Mouse (Mus musculus): ENCODE measurements around the gene Susd2. TPM values are rescaled to one million over a fixed set of nuclear protein-coding genes. Genes with fewer than 3 reads are reported as not detected.
A peak's percentile ranks its signal among the peaks of the same experiment; 100 is the strongest.

Susd2 gene
- total RNA-seq, 1 experiment from 2014 or later, result not detected

DNA sequence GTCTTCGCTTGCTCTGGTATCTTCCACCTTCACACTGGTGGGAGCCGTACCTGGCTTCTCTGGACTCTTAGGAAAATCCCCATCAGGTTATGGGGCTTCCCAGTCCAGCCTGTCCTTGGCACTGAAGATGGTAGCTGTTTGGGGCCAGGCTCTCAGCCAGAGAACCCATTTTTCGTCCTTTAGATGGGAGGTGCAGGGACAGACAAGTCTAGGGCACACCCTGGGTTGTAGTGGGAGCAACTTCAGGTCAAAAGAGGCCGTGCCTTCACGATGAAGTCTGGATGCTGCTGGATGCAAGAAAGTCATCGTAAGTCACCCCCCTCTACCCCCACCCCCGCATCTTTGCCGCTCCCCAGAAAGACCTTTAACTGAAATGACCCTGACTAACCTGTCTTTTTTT lies 9.2 kb downstream of the Susd2 start:
- ATAC-seq (replicated peaks; ENCODE audit: insufficient number of reproducible peaks, low FRiP score, low TSS enrichment, poor library complexity, severe bottlenecking), result no peak

GRCm38 (mm10) chr10:75633576-75634139 lies 10.2 kb downstream of the Susd2 start:
- ATAC-seq (replicated peaks; ENCODE audit: insufficient number of reproducible peaks, low FRiP score, low TSS enrichment, poor library complexity, severe bottlenecking), result no peak

DNA sequence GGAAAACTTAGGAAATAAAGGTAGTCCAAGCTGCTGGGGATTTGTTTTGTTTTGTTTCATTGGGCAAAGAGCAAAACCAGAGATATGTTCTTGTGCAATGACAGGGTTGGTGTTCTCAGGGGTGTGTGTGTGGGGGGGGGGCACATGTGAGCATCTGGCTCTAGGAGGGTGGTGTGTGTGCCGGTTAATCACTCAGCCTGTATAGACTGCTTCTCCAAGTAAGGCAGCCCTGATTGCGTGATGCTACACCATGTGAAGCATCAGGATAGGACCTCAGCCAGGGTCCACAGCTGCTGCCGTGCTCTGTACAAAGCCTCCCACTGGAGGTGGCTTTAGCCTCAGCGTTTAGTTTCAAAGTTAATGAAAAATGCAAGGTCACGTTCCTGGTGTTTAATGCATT lies 10.8 kb downstream of the Susd2 start:
- no peak for ATAC-seq (replicated peaks; ENCODE audit: insufficient number of reproducible peaks, low FRiP score, low TSS enrichment, poor library complexity, severe bottlenecking)

GRCm38 (mm10) chr10:75632633-75633032 lies 11.2 kb downstream of the Susd2 start:
- ATAC-seq (replicated peaks; ENCODE audit: insufficient number of reproducible peaks, low FRiP score, low TSS enrichment, poor library complexity, severe bottlenecking), result no peak

GRCm38 (mm10) chr10:75627490-75627889 lies 16.3 kb downstream of the Susd2 start:
- ATAC-seq (replicated peaks; ENCODE audit: insufficient number of reproducible peaks, low FRiP score, low TSS enrichment, poor library complexity, severe bottlenecking), result no peak

GRCm38 (mm10) chr10:75626991-75627390 lies 16.8 kb downstream of the Susd2 start:
- ATAC-seq (replicated peaks; ENCODE audit: insufficient number of reproducible peaks, low FRiP score, low TSS enrichment, poor library complexity, severe bottlenecking), result no peak

GRCm38 (mm10) chr10:75625920-75626319 lies 17.9 kb downstream of the Susd2 start:
- no peak for ATAC-seq (replicated peaks; ENCODE audit: insufficient number of reproducible peaks, low FRiP score, low TSS enrichment, poor library complexity, severe bottlenecking)

- no peak for ATAC-seq (replicated peaks; ENCODE audit: insufficient number of reproducible peaks, low FRiP score, low TSS enrichment, poor library complexity, severe bottlenecking)
These were observed 23.0 kb downstream of the Susd2 start for GRCm38 (mm10) chr10:75620818-75621217.

- no peak for ATAC-seq (replicated peaks; ENCODE audit: insufficient number of reproducible peaks, low FRiP score, low TSS enrichment, poor library complexity, severe bottlenecking)
These were observed 27.8 kb downstream of the Susd2 start for GRCm38 (mm10) chr10:75616044-75616443.

DNA sequence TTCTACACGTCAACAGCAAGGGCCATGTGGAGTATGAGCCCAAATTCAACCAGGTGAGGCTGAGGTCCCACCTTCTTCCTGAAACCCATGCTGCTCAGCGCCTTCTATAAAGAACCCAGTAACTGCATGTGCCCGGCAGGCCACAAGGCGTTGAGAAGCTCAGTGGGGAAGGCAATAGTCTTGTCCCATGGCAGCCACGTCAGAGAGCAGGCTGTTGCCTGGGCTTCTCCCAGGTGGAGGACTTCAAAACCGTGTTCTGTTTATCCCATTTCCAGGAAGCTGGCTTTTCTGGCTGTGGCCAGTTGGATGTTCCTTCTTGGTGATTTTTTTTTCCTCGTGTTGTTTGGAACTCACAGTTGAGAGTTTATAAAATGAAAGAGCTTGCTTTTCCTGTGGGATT lies 33.3 kb downstream of the Susd2 start:
- ATAC-seq (replicated peaks; ENCODE audit: insufficient number of reproducible peaks, low FRiP score, low TSS enrichment, poor library complexity, severe bottlenecking), result no peak

- ATAC-seq (replicated peaks; ENCODE audit: insufficient number of reproducible peaks, low FRiP score, low TSS enrichment, poor library complexity, severe bottlenecking), result no peak
These were observed 34.8 kb downstream of the Susd2 start for GRCm38 (mm10) chr10:75608975-75609374.

- ATAC-seq (replicated peaks; ENCODE audit: insufficient number of reproducible peaks, low FRiP score, low TSS enrichment, poor library complexity, severe bottlenecking), result no peak
These were observed 36.6 kb downstream of the Susd2 start for GRCm38 (mm10) chr10:75607253-75607652.

DNA sequence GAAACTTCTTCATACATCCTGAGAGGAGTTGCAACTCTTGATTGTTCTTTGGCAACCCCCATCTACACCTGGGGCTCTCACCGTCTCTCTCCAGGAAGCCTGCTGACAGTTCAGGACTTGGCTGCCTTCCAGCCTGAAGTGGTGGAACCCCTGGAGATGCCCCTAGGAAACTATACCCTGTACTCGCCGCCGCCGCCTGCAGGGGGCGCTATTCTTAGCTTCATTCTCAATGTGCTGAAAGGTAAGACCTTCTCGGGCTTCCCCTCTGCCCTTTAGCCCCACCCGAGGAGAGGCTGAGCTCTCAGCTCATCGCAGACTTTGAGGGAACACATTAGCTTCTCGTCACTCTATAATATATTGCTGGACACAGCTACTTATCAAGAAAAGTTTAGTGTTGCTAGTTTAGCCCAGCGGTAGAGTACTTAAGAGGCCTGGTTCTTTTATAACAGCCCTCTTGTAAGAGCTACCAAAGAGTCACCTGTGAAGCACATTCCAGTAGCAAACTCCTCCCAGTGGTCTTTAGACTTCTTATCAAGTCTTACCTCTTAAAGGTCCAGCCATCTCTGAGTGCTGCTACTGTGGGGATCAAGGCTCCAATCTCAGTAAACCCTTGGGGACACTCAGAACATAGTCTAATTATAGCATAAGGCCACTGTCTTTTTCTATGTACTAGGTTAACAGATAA lies 38.5 kb downstream of the Susd2 start:
- no peak for ATAC-seq (replicated peaks; ENCODE audit: insufficient number of reproducible peaks, low FRiP score, low TSS enrichment, poor library complexity, severe bottlenecking)

DNA sequence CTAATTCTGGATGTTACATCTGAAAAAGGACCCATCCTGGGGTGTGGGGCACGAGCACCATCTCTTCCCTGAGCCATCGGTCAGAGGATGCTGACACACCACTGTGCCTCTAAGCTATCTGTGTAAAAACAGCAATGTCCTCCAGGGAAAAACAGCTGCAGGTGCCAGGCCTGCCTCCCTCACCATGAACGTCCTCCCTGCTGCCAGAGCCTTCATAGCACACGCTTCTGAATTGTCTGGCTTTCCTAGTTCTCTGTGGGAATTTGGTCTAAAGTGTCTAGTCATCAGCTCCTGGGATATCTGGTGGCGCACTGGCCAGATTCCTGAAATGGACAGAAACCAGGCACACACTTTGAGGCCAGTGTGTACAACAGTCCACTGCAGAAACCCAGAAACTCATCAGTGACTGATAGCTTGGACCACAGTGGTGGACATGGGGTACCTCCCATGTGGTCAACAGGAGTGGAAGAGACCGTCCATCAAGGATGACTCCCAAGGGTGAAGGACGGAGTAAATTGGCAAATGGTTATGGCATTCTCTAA lies 43.5 kb downstream of the Susd2 start:
- ATAC-seq (replicated peaks; ENCODE audit: insufficient number of reproducible peaks, low FRiP score, low TSS enrichment, poor library complexity, severe bottlenecking), result no peak

DNA sequence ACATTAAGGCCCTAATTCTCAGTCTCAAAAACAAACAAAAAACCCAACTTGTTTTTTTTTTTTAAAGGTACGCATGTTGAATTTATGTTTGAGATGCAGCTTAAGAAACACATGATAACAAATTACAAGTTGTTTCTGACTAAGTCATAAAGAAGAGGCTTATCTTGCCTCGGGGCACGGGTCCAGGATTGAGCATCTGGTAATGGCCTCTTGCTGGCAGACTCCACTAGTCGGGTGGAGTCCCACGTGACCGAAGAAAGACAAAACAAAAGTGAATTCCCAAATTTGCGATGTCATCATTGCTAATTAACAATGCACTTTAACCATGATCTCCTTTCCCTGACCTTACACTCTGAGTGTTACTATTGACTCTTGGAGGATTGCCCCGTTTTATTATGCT lies 47.8 kb downstream of the Susd2 start:
- no peak for ATAC-seq (replicated peaks; ENCODE audit: insufficient number of reproducible peaks, low FRiP score, low TSS enrichment, poor library complexity, severe bottlenecking)

GRCm38 (mm10) chr10:75592585-75592984 lies 51.2 kb downstream of the Susd2 start:
- ATAC-seq (replicated peaks; ENCODE audit: insufficient number of reproducible peaks, low FRiP score, low TSS enrichment, poor library complexity, severe bottlenecking), result no peak

GRCm38 (mm10) chr10:75591211-75591894 lies 52.5 kb downstream of the Susd2 start:
- peak; percentile 91 for ATAC-seq (replicated peaks; ENCODE audit: insufficient number of reproducible peaks, low FRiP score, low TSS enrichment, poor library complexity, severe bottlenecking)

GRCm38 (mm10) chr10:75589651-75590050 lies 54.2 kb downstream of the Susd2 start:
- ATAC-seq (replicated peaks; ENCODE audit: insufficient number of reproducible peaks, low FRiP score, low TSS enrichment, poor library complexity, severe bottlenecking), result peak; percentile 25; the same call in 1 of the 2 replicates

- no peak for ATAC-seq (replicated peaks; ENCODE audit: insufficient number of reproducible peaks, low FRiP score, low TSS enrichment, poor library complexity, severe bottlenecking)
These were observed 54.7 kb downstream of the Susd2 start, which contains the start of gene Ggt5 for GRCm38 (mm10) chr10:75589129-75589528. Ggt5 (plus strand) TSS chr10:75589340.

- ATAC-seq (replicated peaks; ENCODE audit: insufficient number of reproducible peaks, low FRiP score, low TSS enrichment, poor library complexity, severe bottlenecking), result no peak
These were observed 55.5 kb downstream of the Susd2 start for GRCm38 (mm10) chr10:75588336-75588735.
